Mouse (Mus musculus) adrenal gland, postnatal 36 days (tissue): ENCODE measurements around the gene Sbk1. TPM values are rescaled to one million over a fixed set of nuclear protein-coding genes. Genes with fewer than 3 reads are reported as not detected.

Experiments
- DNase-seq, 2 experiments: peaks; one replicate each; pipeline ENCODE4 v3.0.0; 2021; ENCODE audit warnings: mixed read lengths in 1 of 2
- total RNA-seq, 2 experiments: library from RNA; stranded (reverse); gene quantifications; 2 replicates each; pipeline ENCODE4 v1.2.3; 2021

Sbk1 gene
- total RNA-seq, 2 experiments from 2014 or later, result 23.3 to 88.8 TPM

- no peak for DNase-seq
These were observed 66.5 kb downstream of the Sbk1 start for GRCm38 (mm10) chr7:126338906-126339305.

- DNase-seq, result no peak
These were observed 67.1 kb downstream of the Sbk1 start for GRCm38 (mm10) chr7:126339521-126339971.

DNA sequence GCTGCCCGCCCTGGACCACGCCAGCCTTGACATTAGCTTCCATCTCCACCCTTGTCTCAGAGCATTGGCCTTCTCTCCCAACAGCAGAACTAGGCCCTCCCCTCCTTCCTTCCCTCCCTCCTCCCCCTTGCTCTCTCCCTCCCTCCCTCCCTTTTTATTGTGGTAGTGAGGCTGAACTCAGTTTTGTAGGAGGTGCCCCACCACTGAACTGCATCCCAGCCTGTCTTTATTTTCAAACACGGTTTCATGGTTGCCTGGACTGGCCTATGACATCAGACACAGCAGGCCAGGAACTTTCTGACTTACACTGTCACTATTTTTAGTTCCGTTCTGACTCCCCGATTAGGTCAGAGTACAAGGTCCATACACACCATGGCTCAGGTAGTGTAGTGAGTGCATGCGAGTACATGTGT lies 67.8 kb downstream of the Sbk1 start:
- no peak for DNase-seq

DNA sequence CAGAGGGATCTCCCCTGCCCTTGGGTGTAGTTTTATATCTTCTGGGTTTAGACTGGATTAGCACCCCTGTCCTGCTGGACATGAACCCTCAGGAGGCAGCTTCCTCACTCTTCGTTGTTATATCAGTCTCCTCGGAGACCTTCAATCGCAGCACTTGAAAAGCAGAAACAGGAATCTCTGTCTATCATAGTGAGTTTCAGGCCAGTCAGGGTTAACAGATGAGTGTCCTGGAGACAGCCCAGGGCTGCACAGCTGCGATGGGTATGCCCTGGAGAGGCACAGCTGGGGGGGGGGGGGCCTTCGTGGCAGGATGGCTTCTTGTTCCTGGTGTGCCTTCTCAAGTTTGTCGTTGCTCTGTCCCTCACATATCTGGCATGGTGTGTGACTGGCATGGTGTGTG lies 68.5 kb downstream of the Sbk1 start:
- no peak for DNase-seq

Other genes with a start within 250 kb of the Sbk1 start
- 10 to 100 TPM; 68.9 to 70.8 TPM for gene Gsg1l, start 190.2 kb upstream of the Sbk1 start, total RNA-seq
- 10 to 100 TPM; 87.8 to 89.1 TPM for gene Xpo6, start 72.1 kb upstream of the Sbk1 start, total RNA-seq
- under 1 TPM; 0.36 to 0.60 TPM for gene Lat, start 97.0 kb downstream of the Sbk1 start, total RNA-seq
- 10 to 100 TPM; 35.5 to 37.4 TPM for gene Spns1, start 104.8 kb downstream of the Sbk1 start, total RNA-seq
- 1 to 10 TPM; 6.5 TPM for gene Nfatc2ip, start 124.1 kb downstream of the Sbk1 start, total RNA-seq
- under 1 TPM in 1 of 2 experiments, not detected in 1; 0.82 TPM for gene Cd19, start 142.3 kb downstream of the Sbk1 start, total RNA-seq
- 10 to 100 TPM; 48.4 to 72.8 TPM for gene Rabep2, start 156.1 kb downstream of the Sbk1 start, total RNA-seq
- gene Atp2a1, start 190.5 kb downstream of the Sbk1 start, total RNA-seq, result under 1 TPM in 1 of 2 experiments, not detected in 1; 0.33 TPM
- gene Sh2b1, start 202.8 kb downstream of the Sbk1 start, total RNA-seq, result 10 to 100 TPM; 55.3 to 59.5 TPM
- 100 to 1,000 TPM; 219 to 221 TPM for gene Tufm, start 214.7 kb downstream of the Sbk1 start, total RNA-seq
- 100 to 1,000 TPM in 1 of 2 experiments, 10 to 100 TPM in 1; 82.9 to 112 TPM for gene Atxn2l, start 230.8 kb downstream of the Sbk1 start, total RNA-seq